In genomic region chr4:150033261-150033671, GRCm38 (mm10) we compare ENCODE assay signal across 8 mouse cellular contexts. TPM values are rescaled to one million over a fixed set of nuclear protein-coding genes. Genes with fewer than 3 reads are reported as not detected.
A peak's percentile ranks its signal among the peaks of the same experiment; 100 is the strongest.
DNase-seq lines count a peak whose midpoint lies in the region; ATAC-seq and TF ChIP-seq lines count a peak whose summit lies in the region.

No protein-coding gene starts in this region.

- H3K9me3 ChIP-seq in embryonic facial prominence, embryonic 10.5 days, result no peaks in the 10 kb centered on the region
- no peaks in the 10 kb centered on the region for H3K9me3 ChIP-seq in hindbrain, embryonic 11.5 days (ENCODE audit: control insufficient read depth, low read length)
- H3K9me3 ChIP-seq in midbrain, postnatal 0 days (ENCODE audit: low read length), result no peaks in the 10 kb centered on the region

- no peaks in the 10 kb centered on the region for H3K36me3 ChIP-seq in embryonic facial prominence, embryonic 10.5 days (replicated peaks)
- no peaks in the 10 kb centered on the region for H3K36me3 ChIP-seq in hindbrain, embryonic 11.5 days (ENCODE audit: control insufficient read depth, insufficient read depth, low read length)
- H3K36me3 ChIP-seq in midbrain, postnatal 0 days (ENCODE audit: insufficient read depth, low read length), result no peaks in the 10 kb centered on the region

- 1% methylated on average over 31 of the region's 31 CpGs for WGBS in embryonic facial prominence, embryonic 10.5 days
- under 1% methylated on average over 27 of the region's 31 CpGs for WGBS in hindbrain, embryonic 11.5 days
- 1% methylated on average over 31 of the region's 31 CpGs for WGBS in midbrain, postnatal 0 days

- H3K9ac ChIP-seq in hindbrain, embryonic 11.5 days (ENCODE audit: low read depth, low read length), result peak overlapping the region; percentile 19; the same call in 1 of the 2 replicates
- H3K9ac ChIP-seq in midbrain, postnatal 0 days (replicated peaks; ENCODE audit: low read length, poor library complexity, severe bottlenecking), result no peak overlapping the region

- peaks cover 86% of the 10 kb centered on the region for H3K27me3 ChIP-seq in embryonic facial prominence, embryonic 10.5 days (replicated peaks; ENCODE audit: low read depth, poor library complexity, severe bottlenecking)
- H3K27me3 ChIP-seq in hindbrain, embryonic 11.5 days (ENCODE audit: control insufficient read depth, insufficient read depth, low read length), result peaks cover 67% of the 10 kb centered on the region
- H3K27me3 ChIP-seq in midbrain, postnatal 0 days (ENCODE audit: insufficient read depth, low read length), result peaks cover 60% of the 10 kb centered on the region

- ATAC-seq in hindbrain, embryonic 11.5 days (ENCODE audit: low FRiP score), result peak; percentile 79
- ATAC-seq in midbrain, postnatal 0 days (ENCODE audit: low FRiP score), result peak; percentile 68
- no peak for ATAC-seq in megakaryocyte, adult 5-6 weeks (ENCODE audit: poor library complexity, severe bottlenecking)

- peak; percentile 13; the same call in 1 of the 2 replicates for TF ChIP-seq CTCF in left cerebral cortex, adult 2 months (IDR thresholded peaks at IDR 0.05)
- peak; percentile 39; the same call in 1 of the 2 replicates for TF ChIP-seq CTCF in midbrain, postnatal 0 days (IDR thresholded peaks at IDR 0.05)

- peak in 1 of 2 experiments; percentile 34 for DNase-seq in left cerebral cortex, adult 2 months (ENCODE audit: extremely low spot score in 1 of 2, low spot score in 2 of 2)
- no peak for DNase-seq in left cerebral cortex, adult 11 months (ENCODE audit: low spot score)
- peak; percentile 72 for DNase-seq in embryonic facial prominence, embryonic 10.5 days (ENCODE audit: low spot score)
- peak; percentile 64 for DNase-seq in hindbrain, embryonic 11.5 days (ENCODE audit: low spot score)
- DNase-seq in midbrain, postnatal 0 days (ENCODE audit: low spot score), result peak; percentile 20
- no peak for DNase-seq in spleen, postnatal 4 days (ENCODE audit: low spot score in 2 of 2)
- DNase-seq in kidney, adult 11 months, result no peak

- H3K4me3 ChIP-seq in left cerebral cortex, adult 2 months, result peak overlapping the region; percentile 29
- peak overlapping the region; percentile 51 for H3K4me3 ChIP-seq in embryonic facial prominence, embryonic 10.5 days
- peak overlapping the region; percentile 23 for H3K4me3 ChIP-seq in hindbrain, embryonic 11.5 days (ENCODE audit: low read depth, low read length)
- peak overlapping the region; percentile 21 for H3K4me3 ChIP-seq in midbrain, postnatal 0 days (ENCODE audit: low read depth, low read length)

- H3K4me2 ChIP-seq in hindbrain, embryonic 11.5 days (replicated peaks; ENCODE audit: low read depth, low read length), result peak overlapping the region; percentile 47
- peak overlapping the region; percentile 40 for H3K4me2 ChIP-seq in midbrain, postnatal 0 days (ENCODE audit: low read depth, low read length, poor library complexity, severe bottlenecking)

- intact Hi-C loops in left cerebral cortex, adult 2 months (cut with DNase I), result loop anchor here (5.0 to 10.0 kb wide), 2 partner anchors 56 to 192 kb away; no protein-coding TSS in a partner anchor

- peak overlapping the region; percentile 28; the same call in 1 of the 2 replicates for H3K27ac ChIP-seq in left cerebral cortex, adult 2 months
- H3K27ac ChIP-seq in embryonic facial prominence, embryonic 10.5 days (replicated peaks), result peak overlapping the region; percentile 48; the same call in 1 of the 2 replicates
- H3K27ac ChIP-seq in hindbrain, embryonic 11.5 days (ENCODE audit: low read depth, low read length), result no peak overlapping the region
- H3K27ac ChIP-seq in midbrain, postnatal 0 days (ENCODE audit: low read depth, low read length), result no peak overlapping the region

- peaks cover 38% of the 10 kb centered on the region for H3K4me1 ChIP-seq in embryonic facial prominence, embryonic 10.5 days
- peaks cover 16% of the 10 kb centered on the region for H3K4me1 ChIP-seq in hindbrain, embryonic 11.5 days (replicated peaks; ENCODE audit: control insufficient read depth, insufficient read depth, low read length)
- H3K4me1 ChIP-seq in midbrain, postnatal 0 days (ENCODE audit: insufficient read depth, low read length), result peaks cover 13% of the 10 kb centered on the region

RNA-seq across cellular contexts. Expression of gene H6pd, which starts 24.4 kb away (rescaled TPM):
- 10 to 100 TPM; 11.6 to 16.0 TPM for total RNA-seq in left cerebral cortex, adult 2 months (2021)
- polyA plus RNA-seq in embryonic facial prominence, embryonic 10.5 days (2016; fragmentation: Nextera tagmentation; extraction: Ambion mirVana), result 4.9 and 5.3 TPM in 2 replicates
- polyA plus RNA-seq in hindbrain, embryonic 11.5 days (2014; fragmentation: Nextera tagmentation; extraction: Ambion mirVana), result 2.1 and 2.8 TPM in 2 replicates
- total RNA-seq in midbrain, postnatal 0 days (2014; rRNA removed), result 12.6 and 13.6 TPM in 2 replicates
- polyA plus RNA-seq in midbrain, postnatal 0 days (2015; fragmentation: Nextera tagmentation; extraction: Ambion mirVana), result 3.2 and 3.7 TPM in 2 replicates
- total RNA-seq in megakaryocyte, adult 5-6 weeks (2015), result 14.4 and 16.1 TPM in 2 replicates
- 26.1 and 32.7 TPM in 2 replicates for total RNA-seq in megakaryocyte, adult 5-6 weeks (2017)

RNA-seq across cellular contexts. Expression of gene Gpr157, which starts 53.9 kb away (rescaled TPM):
- total RNA-seq in left cerebral cortex, adult 2 months (2021), result 1 to 10 TPM; 1.5 TPM
- polyA plus RNA-seq in embryonic facial prominence, embryonic 10.5 days (2016; fragmentation: Nextera tagmentation; extraction: Ambion mirVana), result 0.49 and 0.55 TPM in 2 replicates
- 0.24 and 0.68 TPM in 2 replicates for polyA plus RNA-seq in hindbrain, embryonic 11.5 days (2014; fragmentation: Nextera tagmentation; extraction: Ambion mirVana)
- total RNA-seq in midbrain, postnatal 0 days (2014; rRNA removed), result 4.4 TPM in 2 replicates
- 0.47 and 0.49 TPM in 2 replicates for polyA plus RNA-seq in midbrain, postnatal 0 days (2015; fragmentation: Nextera tagmentation; extraction: Ambion mirVana)
- total RNA-seq in megakaryocyte, adult 5-6 weeks (2015), result 1.0 and 1.9 TPM in 2 replicates
- 1.6 and 2.6 TPM in 2 replicates for total RNA-seq in megakaryocyte, adult 5-6 weeks (2017)

Comparison
In these comparisons a context has a peak if more than half of its experiments do, and no peak if none do; other contexts are left out.
1. DNase-seq: peak in embryonic facial prominence, embryonic 10.5 days (single experiment), hindbrain, embryonic 11.5 days (single experiment) and midbrain, postnatal 0 days (single experiment); none in left cerebral cortex, adult 11 months (single experiment), spleen, postnatal 4 days (0 of 2) and kidney, adult 11 months (single experiment).
2. H3K27ac ChIP-seq: peak in left cerebral cortex, adult 2 months (single experiment) and embryonic facial prominence, embryonic 10.5 days (single experiment); none in hindbrain, embryonic 11.5 days (single experiment) and midbrain, postnatal 0 days (single experiment).
3. Peak in every context shown above with its lines, with median percentiles within 50 percentile points of each other: H3K4me3 ChIP-seq.